Mouse (Mus musculus): ENCODE measurements at regions not wholly inside any gene's neighbourhood (a gene's known extent, or its start where the extent isn't known, plus 50 kb on each side); places are given as distances from the start of the nearest gene placed in this dataset.
A peak's percentile ranks its signal among the peaks of the same experiment; 100 is the strongest.

DNA sequence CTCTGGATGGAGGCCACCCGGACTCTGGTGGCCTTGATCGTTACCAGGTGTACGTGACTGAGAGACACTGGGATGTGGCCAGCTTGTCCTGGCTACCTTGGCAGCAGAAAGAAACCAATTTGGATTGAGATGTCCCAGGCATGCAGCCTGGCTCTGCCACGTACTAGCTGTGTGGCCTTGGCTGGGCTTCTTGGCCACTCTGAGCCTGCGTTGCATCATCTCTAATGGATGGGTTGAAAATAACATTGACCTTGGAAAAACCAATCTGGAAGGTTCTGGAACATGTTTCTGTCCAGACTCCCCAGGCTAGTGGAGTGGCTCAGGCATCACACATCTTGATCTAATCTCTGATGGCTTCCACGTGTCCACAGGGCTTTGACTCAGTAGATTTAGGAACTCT, 331.8 kb upstream of the Tbx3 start:
- WGBS: 90% methylated on average over 6 of the region's 6 CpGs
- Histone ChIP-seq H3K4me1 (peaks cover 2% of the 10 kb centered on the region; the same call in 1 of the 2 replicates), H3K27me3 (ENCODE audit: insufficient read depth, poor library complexity, severe bottlenecking) (peaks cover 10% of the 10 kb centered on the region; the same call in 1 of the 2 replicates), H3K27ac (no peak overlapping the region), H3K4me3 (no peak overlapping the region), H3K36me3 (no peaks in the 10 kb centered on the region), H3K9me3 (no peaks in the 10 kb centered on the region)
- no peak for DNase-seq (ENCODE audit: low spot score)

DNA sequence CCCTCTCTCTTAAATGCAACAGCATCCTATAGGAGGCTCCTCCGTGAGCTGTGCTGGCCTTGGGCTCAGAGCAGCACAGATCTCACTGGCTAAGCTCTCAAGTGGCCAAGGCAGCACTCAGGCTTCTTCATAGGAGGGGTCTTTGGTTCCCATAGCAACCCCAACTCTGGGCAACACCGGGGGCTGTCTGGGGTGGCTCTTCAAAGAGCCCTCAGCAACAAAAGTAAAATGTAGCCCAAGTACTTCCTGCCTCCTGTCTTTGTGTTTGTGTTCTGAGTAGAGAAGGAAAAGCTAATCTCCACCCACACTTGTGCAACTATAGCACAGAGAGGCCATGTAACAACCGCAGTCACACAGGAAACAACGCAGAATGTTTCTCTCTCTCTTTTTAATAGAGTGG, 322.2 kb upstream of the Tbx3 start:
- H3K27me3 ChIP-seq (ENCODE audit: insufficient read depth, poor library complexity, severe bottlenecking): peaks cover 16% of the 10 kb centered on the region
- H3K36me3 ChIP-seq: no peaks in the 10 kb centered on the region
- peaks cover 15% of the 10 kb centered on the region; the same call in 1 of the 2 replicates for H3K4me1 ChIP-seq
- WGBS: 44% methylated on average over 4 of the region's 4 CpGs
- no peak overlapping the region for H3K27ac ChIP-seq
- no peaks in the 10 kb centered on the region for H3K9me3 ChIP-seq
- no peak for DNase-seq (ENCODE audit: low spot score)
- no peak overlapping the region for H3K4me3 ChIP-seq

DNA sequence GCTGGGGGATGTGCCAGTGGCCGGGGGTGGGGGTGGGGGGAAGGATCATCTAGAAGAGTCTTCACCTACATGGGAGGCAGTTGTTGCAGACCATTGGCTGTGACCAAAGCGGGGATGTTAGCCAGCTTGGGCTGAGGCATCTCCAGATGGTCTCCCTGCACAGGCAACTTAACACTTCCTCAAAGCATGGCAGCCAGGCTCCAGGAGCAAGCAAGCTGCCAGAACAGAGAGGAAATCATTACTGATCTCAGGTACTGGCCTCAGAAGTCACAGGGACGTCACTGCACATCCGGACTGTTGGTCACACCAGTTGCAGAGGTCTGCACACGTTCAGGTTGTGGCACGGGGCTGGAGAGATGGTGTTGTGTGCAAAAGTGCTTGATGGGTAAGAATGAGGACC, 321.1 kb upstream of the Tbx3 start:
- no peak overlapping the region for H3K4me3 ChIP-seq
- WGBS: 74% methylated on average over 6 of the region's 6 CpGs
- peaks cover 15% of the 10 kb centered on the region; the same call in 1 of the 2 replicates for H3K4me1 ChIP-seq
- H3K36me3 ChIP-seq: no peaks in the 10 kb centered on the region
- H3K9me3 ChIP-seq: no peaks in the 10 kb centered on the region
- H3K27ac ChIP-seq: no peak overlapping the region
- peaks cover 16% of the 10 kb centered on the region for H3K27me3 ChIP-seq (ENCODE audit: insufficient read depth, poor library complexity, severe bottlenecking)
- DNase-seq (ENCODE audit: low spot score): no peak

DNA sequence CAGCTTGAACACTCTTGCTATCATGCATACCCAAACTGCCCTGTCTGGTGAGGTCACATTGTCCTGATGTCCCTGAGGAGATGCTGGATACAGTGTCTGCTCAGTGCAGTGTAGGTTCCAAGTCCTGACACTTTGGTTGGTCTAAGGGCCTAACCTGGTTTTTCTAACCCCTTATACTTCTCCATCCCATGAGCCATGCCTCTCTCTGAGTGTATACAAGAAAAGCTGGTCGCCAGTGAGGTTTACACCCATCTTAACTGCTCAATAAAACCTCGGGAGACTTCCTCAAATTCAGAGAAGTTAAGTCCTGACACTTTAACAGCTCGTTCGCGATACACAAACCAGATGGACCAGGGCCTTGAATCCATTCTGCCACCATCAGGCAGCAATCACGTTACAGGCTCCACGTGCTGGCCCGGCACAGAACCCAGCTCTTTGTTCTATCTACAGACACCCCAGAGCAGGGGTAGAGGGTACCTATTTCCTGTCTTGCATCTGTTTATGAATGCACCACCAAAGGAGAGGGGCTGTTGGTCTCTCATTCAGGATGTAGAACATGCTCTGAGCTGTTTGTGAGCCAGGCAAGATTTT, 320.0 kb upstream of the Tbx3 start:
- H3K4me3 ChIP-seq: no peak overlapping the region
- no peaks in the 10 kb centered on the region for H3K36me3 ChIP-seq
- peaks cover 16% of the 10 kb centered on the region for H3K27me3 ChIP-seq (ENCODE audit: insufficient read depth, poor library complexity, severe bottlenecking)
- H3K4me1 ChIP-seq: peaks cover 12% of the 10 kb centered on the region; the same call in 1 of the 2 replicates
- DNase-seq (ENCODE audit: low spot score): no peak
- H3K27ac ChIP-seq: no peak overlapping the region
- H3K9me3 ChIP-seq: no peaks in the 10 kb centered on the region
- WGBS: 47% methylated on average over 8 of the region's 8 CpGs

DNA sequence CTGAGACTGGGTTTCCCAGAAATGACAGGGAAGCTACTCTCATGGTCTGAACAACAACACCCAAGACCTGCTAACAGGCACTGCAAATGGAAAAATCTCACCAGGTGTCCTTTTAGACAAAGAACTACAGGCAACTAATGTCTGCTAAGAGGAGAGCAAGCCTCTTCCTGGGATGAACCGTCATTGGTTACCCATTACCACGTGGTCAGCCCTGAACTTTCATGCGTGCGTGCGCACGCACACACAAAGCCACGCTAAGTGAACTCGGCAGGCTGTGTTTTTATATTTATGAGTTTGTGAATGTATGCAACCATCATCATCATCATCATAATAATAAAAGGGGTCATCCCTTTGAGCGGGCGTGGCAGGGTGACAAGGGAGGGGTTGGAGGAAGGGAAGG, 315.0 kb upstream of the Tbx3 start:
- no peak overlapping the region for H3K4me3 ChIP-seq
- no peaks in the 10 kb centered on the region for H3K9me3 ChIP-seq
- no peak for DNase-seq (ENCODE audit: low spot score)
- peaks cover 14% of the 10 kb centered on the region for H3K4me1 ChIP-seq
- WGBS: 90% methylated on average over 10 of the region's 10 CpGs
- peaks cover 4% of the 10 kb centered on the region; the same call in 1 of the 2 replicates for H3K27me3 ChIP-seq (ENCODE audit: insufficient read depth, poor library complexity, severe bottlenecking)
- no peak overlapping the region for H3K27ac ChIP-seq
- H3K36me3 ChIP-seq: no peaks in the 10 kb centered on the region

DNA sequence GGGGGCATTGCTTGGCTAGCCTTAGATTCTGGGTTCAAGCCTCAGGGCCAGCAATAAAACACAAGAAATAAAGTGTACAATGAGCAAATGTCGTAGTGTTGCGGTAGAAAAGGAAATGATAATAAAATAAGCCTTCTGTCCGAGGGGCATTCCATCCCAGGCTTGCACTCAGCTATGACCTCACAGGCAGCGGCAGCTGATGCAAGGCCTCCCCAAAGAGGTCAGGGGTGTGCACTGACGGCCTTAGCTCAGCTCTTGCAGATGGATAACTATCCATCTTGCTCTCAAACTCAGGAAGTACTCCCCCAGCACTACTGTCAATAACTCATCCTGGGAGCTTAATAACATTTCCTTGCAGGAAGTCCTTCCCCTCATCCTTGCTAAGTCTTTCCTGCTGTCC, 314.4 kb upstream of the Tbx3 start:
- Histone ChIP-seq H3K27me3 (ENCODE audit: insufficient read depth, poor library complexity, severe bottlenecking) (peaks cover 4% of the 10 kb centered on the region; the same call in 1 of the 2 replicates), H3K4me3 (no peak overlapping the region), H3K4me1 (peaks cover 14% of the 10 kb centered on the region), H3K27ac (no peak overlapping the region), H3K36me3 (no peaks in the 10 kb centered on the region), H3K9me3 (no peaks in the 10 kb centered on the region)
- DNase-seq (ENCODE audit: low spot score): no peak
- WGBS: 69% methylated on average over 5 of the region's 5 CpGs

DNA sequence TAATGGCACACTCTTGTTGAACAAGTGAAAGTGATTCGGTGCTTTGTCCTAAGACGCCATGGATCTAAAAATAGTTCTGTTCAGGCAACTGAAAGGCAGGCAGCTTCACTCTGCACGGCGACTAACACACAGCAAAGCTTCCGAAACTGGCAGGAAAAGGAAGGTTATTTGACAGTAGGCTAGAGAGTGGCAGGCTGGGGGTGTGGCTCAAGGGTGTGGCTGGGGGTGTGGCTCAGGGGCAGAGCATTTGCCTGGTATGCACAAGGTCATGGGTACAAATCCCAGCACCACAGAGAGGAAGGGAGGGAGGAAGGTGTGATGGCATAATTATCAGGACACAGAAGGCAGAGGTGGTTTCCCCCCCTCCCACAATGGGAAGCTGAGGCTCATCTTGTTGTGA, 310.8 kb upstream of the Tbx3 start:
- Histone ChIP-seq H3K27me3 (ENCODE audit: insufficient read depth, poor library complexity, severe bottlenecking) (peaks cover 11% of the 10 kb centered on the region; the same call in 1 of the 2 replicates), H3K4me3 (0 out of 2 replicates have a peak overlapping the region, but pooled peaks have one; percentile 8), H3K36me3 (no peaks in the 10 kb centered on the region), H3K27ac (peak overlapping the region; percentile 67; the same call in 1 of the 2 replicates), H3K4me1 (peaks cover 24% of the 10 kb centered on the region), H3K9me3 (no peaks in the 10 kb centered on the region)
- DNase-seq (ENCODE audit: low spot score): no peak
- whole genome bisulfite sequencing: 14% methylated on average over 5 of the region's 5 CpGs

DNA sequence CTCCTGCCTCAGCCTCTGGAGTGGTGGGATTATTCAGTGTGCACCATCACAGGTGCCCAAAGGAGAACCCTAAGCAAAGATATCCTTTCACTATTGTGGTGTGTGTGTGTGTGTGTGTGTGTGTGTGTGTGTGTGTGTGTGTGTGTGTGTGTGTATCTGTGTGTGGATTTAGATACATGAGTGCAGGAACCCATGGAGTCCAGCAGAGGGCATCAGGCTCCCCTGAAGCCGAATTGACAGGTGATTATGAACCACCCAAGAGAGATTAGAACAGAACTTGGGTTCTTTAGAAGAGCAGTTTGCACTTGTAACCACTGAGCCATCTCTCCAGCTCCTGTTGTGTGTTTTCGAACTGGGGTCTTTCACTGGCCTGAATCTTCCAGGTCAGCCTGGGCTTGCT, 310.1 kb upstream of the Tbx3 start:
- peaks cover 11% of the 10 kb centered on the region; the same call in 1 of the 2 replicates for H3K27me3 ChIP-seq (ENCODE audit: insufficient read depth, poor library complexity, severe bottlenecking)
- 90% methylated on average over 2 of the region's 2 CpGs for WGBS

DNA sequence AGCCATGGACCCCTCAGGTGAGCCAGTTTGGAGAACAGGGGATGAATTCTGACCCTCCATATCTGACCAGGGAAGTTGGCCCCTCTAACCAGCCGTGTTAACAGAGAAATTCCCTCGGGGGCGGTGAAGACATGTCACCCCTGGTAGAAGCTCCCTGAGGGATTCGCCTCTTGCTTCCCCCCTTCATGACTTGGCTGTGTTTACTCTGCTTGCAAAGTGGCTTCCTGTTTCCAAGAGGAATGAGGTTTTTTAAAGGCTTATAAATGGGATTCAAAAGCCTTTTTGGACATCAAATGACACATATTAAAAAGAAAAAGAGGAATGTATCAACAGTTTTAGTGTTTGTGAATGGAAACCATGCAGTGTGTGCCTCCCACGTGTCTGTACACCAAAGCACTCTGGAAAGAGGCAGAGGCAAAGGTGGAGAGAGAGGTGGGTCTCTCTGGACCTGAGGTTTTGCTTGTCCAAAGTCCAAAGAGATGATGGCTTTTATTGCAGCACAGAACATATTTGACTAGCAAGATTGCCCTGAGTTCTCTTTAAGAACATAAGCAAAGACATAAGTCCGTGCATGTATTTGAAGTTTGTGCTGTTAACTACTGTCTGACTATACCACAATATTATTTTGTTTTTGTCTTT, 308.9 kb upstream of the Tbx3 start:
- H3K4me3 ChIP-seq: no peak overlapping the region
- no peaks in the 10 kb centered on the region for H3K36me3 ChIP-seq
- no peak for DNase-seq (ENCODE audit: low spot score)
- H3K27ac ChIP-seq: no peak overlapping the region
- H3K9me3 ChIP-seq: no peaks in the 10 kb centered on the region
- H3K4me1 ChIP-seq: peaks cover 24% of the 10 kb centered on the region
- H3K27me3 ChIP-seq (ENCODE audit: insufficient read depth, poor library complexity, severe bottlenecking): peaks cover 8% of the 10 kb centered on the region; the same call in 1 of the 2 replicates
- 73% methylated on average over 6 of the region's 6 CpGs for WGBS

More for the DNA sequence above, 310.1 kb upstream of the Tbx3 start:
- H3K4me1 ChIP-seq: peaks cover 24% of the 10 kb centered on the region
- H3K36me3 ChIP-seq: no peaks in the 10 kb centered on the region
- no peak overlapping the region for H3K4me3 ChIP-seq
- no peaks in the 10 kb centered on the region for H3K9me3 ChIP-seq
- DNase-seq (ENCODE audit: low spot score): no peak
- H3K27ac ChIP-seq: no peak overlapping the region

DNA sequence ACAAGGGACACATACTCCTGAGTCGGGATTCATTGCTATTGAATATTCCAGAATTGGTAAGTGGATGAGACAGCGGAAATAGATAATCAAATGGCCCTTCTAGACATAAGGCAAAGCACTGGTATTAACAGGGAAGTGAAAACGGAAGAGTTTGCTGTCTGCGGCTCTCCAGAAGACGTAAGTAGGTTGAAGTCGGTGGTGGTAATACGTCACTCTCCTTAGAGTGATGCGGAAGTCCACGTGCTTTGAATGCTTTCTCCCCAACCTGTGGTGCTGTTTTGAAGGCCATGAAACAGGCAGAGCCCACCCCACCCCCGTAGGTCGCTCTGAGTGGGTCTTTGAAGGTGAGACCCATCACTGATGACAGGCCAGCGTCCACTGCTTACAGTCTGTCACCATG, 308.0 kb upstream of the Tbx3 start:
- 67% methylated on average over 12 of the region's 12 CpGs for WGBS
- H3K27me3 ChIP-seq (ENCODE audit: insufficient read depth, poor library complexity, severe bottlenecking): peaks cover 7% of the 10 kb centered on the region; the same call in 1 of the 2 replicates
- H3K9me3 ChIP-seq: no peaks in the 10 kb centered on the region
- H3K27ac ChIP-seq: peak overlapping the region; percentile 32
- no peaks in the 10 kb centered on the region for H3K36me3 ChIP-seq
- peaks cover 24% of the 10 kb centered on the region for H3K4me1 ChIP-seq
- no peak overlapping the region for H3K4me3 ChIP-seq
- no peak for DNase-seq (ENCODE audit: low spot score)

DNA sequence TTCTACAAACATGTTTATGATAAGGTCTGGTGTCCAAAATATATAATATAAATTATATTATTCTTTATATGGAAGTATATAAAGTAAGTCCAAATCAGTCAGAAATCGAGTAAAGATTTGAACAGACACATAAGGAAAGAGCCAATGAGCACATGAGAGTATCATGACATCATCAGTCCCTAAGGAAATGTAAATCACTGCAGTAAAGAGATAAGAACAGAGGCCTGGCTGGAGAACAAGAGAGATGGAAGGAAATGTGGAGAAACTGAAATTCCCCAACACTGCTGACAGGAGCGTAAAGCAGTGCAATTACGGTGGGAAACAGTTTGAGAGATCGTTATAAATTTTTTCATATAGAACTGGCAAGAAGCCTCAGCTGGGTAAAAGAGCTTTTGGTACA, 306.2 kb upstream of the Tbx3 start:
- no peak overlapping the region for H3K4me3 ChIP-seq
- no peaks in the 10 kb centered on the region for H3K9me3 ChIP-seq
- H3K27ac ChIP-seq: no peak overlapping the region
- no peak for DNase-seq (ENCODE audit: low spot score)
- H3K4me1 ChIP-seq: peaks cover 17% of the 10 kb centered on the region
- H3K27me3 ChIP-seq (ENCODE audit: insufficient read depth, poor library complexity, severe bottlenecking): peaks cover 7% of the 10 kb centered on the region; the same call in 1 of the 2 replicates
- H3K36me3 ChIP-seq: no peaks in the 10 kb centered on the region
- 50% methylated on average over 4 of the region's 4 CpGs for WGBS

DNA sequence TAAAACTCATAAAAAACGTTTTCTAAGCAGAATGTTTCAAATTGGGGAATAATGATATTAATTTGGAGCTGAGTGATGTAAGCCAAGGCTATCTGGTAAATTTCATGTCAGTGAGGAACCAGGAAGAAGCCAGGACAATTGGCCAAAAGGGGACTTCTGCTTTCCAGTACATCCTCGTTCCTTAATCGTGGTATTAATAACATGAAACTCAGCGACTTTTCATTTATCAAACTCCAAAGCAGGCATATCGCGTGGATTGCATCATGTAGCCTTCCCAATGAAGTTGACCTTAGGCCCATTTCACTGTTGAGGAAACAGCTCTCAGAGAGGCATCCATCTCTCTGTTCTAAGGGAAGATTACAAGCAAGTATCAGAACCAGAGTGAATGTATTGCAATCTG, 305.3 kb upstream of the Tbx3 start:
- DNase-seq (ENCODE audit: low spot score): no peak
- H3K4me1 ChIP-seq: peaks cover 10% of the 10 kb centered on the region
- WGBS: 81% methylated on average over 6 of the region's 6 CpGs
- H3K27ac ChIP-seq: no peak overlapping the region
- peaks cover 7% of the 10 kb centered on the region; the same call in 1 of the 2 replicates for H3K27me3 ChIP-seq (ENCODE audit: insufficient read depth, poor library complexity, severe bottlenecking)
- H3K9me3 ChIP-seq: no peaks in the 10 kb centered on the region
- no peak overlapping the region for H3K4me3 ChIP-seq
- no peaks in the 10 kb centered on the region for H3K36me3 ChIP-seq

DNA sequence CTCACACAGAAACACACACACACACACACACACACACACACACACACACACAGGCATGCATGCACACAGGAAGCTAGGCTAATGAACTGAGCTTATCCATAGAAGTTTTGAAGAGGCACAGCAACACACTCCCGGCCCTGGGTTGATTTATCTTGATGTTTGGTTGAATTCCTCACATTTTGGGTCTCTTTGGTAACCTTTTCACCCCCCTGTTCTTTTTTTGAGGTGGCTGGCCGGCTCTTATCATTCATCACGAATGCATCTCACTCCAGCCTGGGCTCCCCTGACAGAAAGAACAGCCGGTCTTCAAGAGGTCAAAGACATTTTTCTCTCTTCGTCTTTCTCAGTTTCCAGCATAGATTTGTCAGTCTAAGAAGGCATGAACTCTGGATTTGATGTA, 304.2 kb upstream of the Tbx3 start:
- H3K9me3 ChIP-seq: no peaks in the 10 kb centered on the region
- DNase-seq (ENCODE audit: low spot score): no peak
- peaks cover 7% of the 10 kb centered on the region; the same call in 1 of the 2 replicates for H3K27me3 ChIP-seq (ENCODE audit: insufficient read depth, poor library complexity, severe bottlenecking)
- peaks cover 10% of the 10 kb centered on the region for H3K4me1 ChIP-seq
- H3K36me3 ChIP-seq: no peaks in the 10 kb centered on the region
- WGBS: 25% methylated on average over 5 of the region's 5 CpGs
- no peak overlapping the region for H3K27ac ChIP-seq
- no peak overlapping the region for H3K4me3 ChIP-seq

All from heart, embryonic 10.5 days (tissue).